Mouse (Mus musculus): Measurements from ENCODE around the gene Lamc2. TPM values are rescaled to one million over a fixed set of nuclear protein-coding genes. Genes with fewer than 3 reads are reported as not detected.
"Not testable (repeated sequence)": the region's sequence is repeated elsewhere in the genome, so short reads cannot be mapped to it uniquely, and the experiment has no call there.

Lamc2 gene
- polyA plus RNA-seq, 1 experiment from 2014 or later, result 0.44 TPM

DNA sequence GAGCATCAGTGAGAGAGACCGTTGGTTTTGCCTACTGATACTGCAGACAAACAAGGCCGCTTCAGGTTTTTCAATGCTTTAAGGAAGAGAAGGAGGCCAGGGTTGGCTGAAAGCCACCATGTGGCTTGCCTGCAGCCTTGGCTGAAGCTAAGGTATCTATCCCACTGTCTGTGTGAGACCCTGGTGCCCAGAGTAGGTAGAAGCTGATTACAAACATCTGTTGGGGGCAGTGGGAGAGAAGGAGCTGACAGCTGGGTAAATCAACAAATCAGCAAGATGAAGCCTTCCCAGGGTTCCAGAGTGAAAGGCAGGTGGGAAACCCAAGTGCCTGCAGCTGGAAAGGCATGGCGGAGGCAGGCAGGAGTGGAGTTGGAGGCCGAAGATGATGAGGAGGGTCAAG is 95.4 kb downstream of the Lamc2 start:
- H3K4me1 ChIP-seq (replicated peaks), result peaks cover 6% of the 10 kb centered on the region; the same call in 1 of the 2 replicates
- no peak overlapping the region; the same call in 1 of the 2 replicates for H3K27ac ChIP-seq
- no peak for ATAC-seq
- no peak overlapping the region for H3K4me2 ChIP-seq (replicated peaks)
- no peak overlapping the region for H3K9ac ChIP-seq (replicated peaks)
- peaks cover 29% of the 10 kb centered on the region; the same call in 1 of the 2 replicates for H3K36me3 ChIP-seq
- 91% methylated on average over 4 of the region's 4 CpGs for WGBS
- no peaks in the 10 kb centered on the region for H3K9me3 ChIP-seq
- H3K4me3 ChIP-seq (replicated peaks), result no peak overlapping the region
- peaks cover 24% of the 10 kb centered on the region for H3K27me3 ChIP-seq

DNA sequence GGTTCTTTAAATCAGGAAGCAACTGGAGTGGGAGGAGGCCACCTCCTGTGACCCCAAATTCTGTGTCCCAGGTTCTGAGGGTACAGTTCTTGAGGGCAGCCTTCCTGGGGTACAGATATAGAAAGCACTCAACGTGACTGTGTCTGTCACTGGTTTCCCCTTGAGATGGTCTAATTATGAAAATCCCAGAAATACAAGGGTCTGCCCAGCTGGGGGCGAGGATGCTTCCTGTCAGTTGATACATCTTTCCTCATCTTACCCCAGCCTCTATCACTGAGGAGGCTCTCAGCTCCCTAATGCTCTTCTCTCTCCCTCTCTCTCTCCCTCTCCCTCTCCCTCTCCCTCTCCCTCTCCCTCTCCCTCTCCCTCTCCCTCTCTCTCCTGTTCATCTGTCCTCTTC is 96.2 kb downstream of the Lamc2 start:
- no peak overlapping the region for H3K4me2 ChIP-seq (replicated peaks)
- peaks cover 29% of the 10 kb centered on the region; the same call in 1 of the 2 replicates for H3K36me3 ChIP-seq
- H3K4me1 ChIP-seq (replicated peaks), result peaks cover 5% of the 10 kb centered on the region; the same call in 1 of the 2 replicates
- peaks cover 20% of the 10 kb centered on the region for H3K27me3 ChIP-seq
- no peaks in the 10 kb centered on the region for H3K9me3 ChIP-seq
- no peak overlapping the region for H3K27ac ChIP-seq
- no peak overlapping the region for H3K9ac ChIP-seq (replicated peaks)
- ATAC-seq, result no peak
- H3K4me3 ChIP-seq (replicated peaks), result no peak overlapping the region
- 79% methylated on average over 2 of the region's 2 CpGs for WGBS

DNA sequence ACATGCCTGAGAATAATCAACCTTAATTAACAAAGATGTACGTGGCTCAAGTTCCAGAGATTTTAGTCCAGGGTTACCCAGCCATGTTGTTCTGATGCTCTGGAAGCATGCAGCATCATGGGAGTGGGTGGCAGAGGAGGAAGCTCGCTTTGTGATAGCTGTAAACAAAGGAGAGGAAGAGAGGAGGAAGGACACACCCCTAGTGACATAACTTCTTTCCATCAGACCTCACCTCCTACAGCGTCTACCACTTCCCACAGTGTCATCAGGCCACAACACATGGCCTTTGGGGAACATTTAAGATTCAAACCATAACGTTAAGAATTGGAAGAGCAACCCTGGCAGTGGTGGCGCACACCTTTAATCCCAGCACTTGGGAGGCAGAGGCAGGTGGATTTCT is 98.5 kb downstream of the Lamc2 start:
- no peak overlapping the region for H3K9ac ChIP-seq (replicated peaks)
- WGBS, result 86% methylated on average over 5 of the region's 5 CpGs
- peaks cover 3% of the 10 kb centered on the region; the same call in 1 of the 2 replicates for H3K27me3 ChIP-seq
- H3K9me3 ChIP-seq, result no peaks in the 10 kb centered on the region
- H3K4me2 ChIP-seq (replicated peaks), result no peak overlapping the region
- peaks cover 34% of the 10 kb centered on the region; the same call in 1 of the 2 replicates for H3K36me3 ChIP-seq
- H3K4me3 ChIP-seq (replicated peaks), result no peak overlapping the region
- no peak overlapping the region for H3K27ac ChIP-seq
- no peaks in the 10 kb centered on the region for H3K4me1 ChIP-seq (replicated peaks)
- ATAC-seq, result no peak

DNA sequence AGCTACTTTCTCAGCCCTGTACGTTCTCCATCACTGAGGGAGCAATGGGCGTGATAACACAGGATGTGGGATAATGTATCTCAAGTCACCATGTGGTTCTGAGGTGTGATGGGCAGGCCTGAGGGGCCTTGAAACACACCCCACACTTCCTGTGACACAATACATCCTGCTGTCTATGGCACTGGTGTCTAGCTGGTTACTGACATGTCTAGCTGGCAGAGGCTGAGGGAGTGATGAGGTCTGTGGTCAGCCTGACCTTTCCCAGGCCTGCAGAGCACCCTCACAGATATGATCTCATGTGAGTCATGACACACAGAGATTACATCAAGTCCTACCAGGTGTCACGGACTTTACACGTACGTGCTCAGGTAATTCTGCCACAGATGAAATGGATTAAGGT is 101.0 kb downstream of the Lamc2 start:
- WGBS, result 94% methylated on average over 5 of the region's 5 CpGs
- Histone ChIP-seq H3K4me3 (replicated peaks) (no peak overlapping the region), H3K4me1 (replicated peaks) (no peaks in the 10 kb centered on the region)

DNA sequence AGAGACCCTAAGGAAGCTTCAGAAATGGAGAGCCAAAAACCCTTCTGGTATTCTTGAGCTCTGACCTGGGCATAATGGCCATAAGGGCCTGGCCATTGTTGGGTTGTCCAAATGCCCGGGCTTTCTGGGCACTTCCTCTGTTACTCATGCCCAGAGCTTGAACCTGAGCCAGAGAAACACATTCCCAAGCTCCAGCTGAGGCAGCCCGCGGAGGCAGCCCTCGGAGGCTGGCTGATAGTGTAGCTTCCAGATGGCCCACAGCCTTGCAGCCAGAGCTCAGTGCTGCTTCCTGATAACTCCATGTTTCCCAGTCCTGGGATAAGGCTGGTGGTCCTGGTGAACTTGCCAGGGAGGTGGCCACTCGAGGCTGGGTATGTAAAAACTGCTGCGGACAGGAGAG is 102.1 kb downstream of the Lamc2 start:
- H3K27ac ChIP-seq, result no peak overlapping the region
- no peaks in the 10 kb centered on the region for H3K4me1 ChIP-seq (replicated peaks)
- H3K9ac ChIP-seq (replicated peaks), result no peak overlapping the region
- no peak for ATAC-seq
- H3K4me2 ChIP-seq (replicated peaks), result no peak overlapping the region
- no peaks in the 10 kb centered on the region for H3K9me3 ChIP-seq
- no peaks in the 10 kb centered on the region for H3K27me3 ChIP-seq
- 83% methylated on average over 6 of the region's 6 CpGs for WGBS
- H3K4me3 ChIP-seq (replicated peaks), result no peak overlapping the region
- peaks cover 23% of the 10 kb centered on the region; the same call in 1 of the 2 replicates for H3K36me3 ChIP-seq

More for the DNA sequence above, 101.0 kb downstream of the Lamc2 start:
- Histone ChIP-seq H3K9me3 (no peaks in the 10 kb centered on the region), H3K27me3 (no peaks in the 10 kb centered on the region), H3K27ac (no peak overlapping the region), H3K36me3 (peaks cover 29% of the 10 kb centered on the region; the same call in 1 of the 2 replicates), H3K4me2 (replicated peaks) (no peak overlapping the region), H3K9ac (replicated peaks) (no peak overlapping the region)
- no peak for ATAC-seq

DNA sequence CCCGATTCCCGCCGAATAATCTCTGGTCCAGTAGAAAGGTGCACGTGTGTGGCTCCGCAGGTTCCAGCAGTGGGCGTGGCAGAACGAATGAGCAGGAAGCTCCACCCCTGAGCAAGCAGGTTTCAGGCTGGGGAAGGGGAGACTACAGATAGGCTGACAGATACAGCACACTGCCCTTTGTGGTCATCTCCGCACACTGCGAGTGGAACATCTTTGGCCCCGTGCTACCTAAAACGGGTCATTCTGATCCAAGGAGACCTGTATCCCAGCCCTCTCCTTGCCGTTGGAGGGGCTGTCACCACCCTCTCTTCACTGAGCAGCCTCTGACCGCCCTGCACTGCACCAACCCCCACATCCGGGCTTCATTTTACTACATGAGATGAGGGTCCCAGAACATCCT is 103.0 kb downstream of the Lamc2 start:
- not testable (repeated sequence) for H3K4me3 ChIP-seq (replicated peaks); H3K27me3 ChIP-seq; H3K9ac ChIP-seq (replicated peaks); H3K4me1 ChIP-seq (replicated peaks); H3K9me3 ChIP-seq; H3K27ac ChIP-seq; ATAC-seq; H3K4me2 ChIP-seq (replicated peaks)
- WGBS, result 79% methylated on average over 9 of the region's 14 CpGs
- peaks cover 17% of the 10 kb centered on the region; the same call in 1 of the 2 replicates for H3K36me3 ChIP-seq

DNA sequence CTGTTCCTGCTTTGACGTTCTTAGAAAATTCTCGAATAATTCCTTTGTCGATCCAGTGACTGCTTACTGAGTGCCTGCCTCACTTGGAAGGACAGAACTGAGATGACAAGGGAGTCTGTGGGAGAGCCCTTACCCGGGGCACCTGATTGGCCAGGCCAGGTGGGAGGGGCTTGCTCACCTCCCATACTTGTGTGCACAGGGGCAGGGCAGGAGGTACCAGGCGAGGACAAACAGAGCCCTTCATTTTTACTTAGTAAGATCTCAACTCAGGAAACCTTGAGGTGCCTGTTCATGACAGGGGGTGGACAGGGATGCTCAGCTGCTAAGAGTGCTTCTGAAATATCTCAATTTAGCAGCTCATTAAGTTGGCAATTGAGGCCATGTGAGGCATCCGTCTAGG is 110.3 kb downstream of the Lamc2 start:
- ATAC-seq, result no peak
- H3K9me3 ChIP-seq, result no peaks in the 10 kb centered on the region
- no peak overlapping the region for H3K4me2 ChIP-seq (replicated peaks)
- 42% methylated on average over 6 of the region's 6 CpGs for WGBS
- no peak overlapping the region for H3K9ac ChIP-seq (replicated peaks)
- H3K27me3 ChIP-seq, result peaks cover 56% of the 10 kb centered on the region
- H3K36me3 ChIP-seq, result peaks cover 7% of the 10 kb centered on the region
- no peak overlapping the region for H3K4me3 ChIP-seq (replicated peaks)
- peaks cover 16% of the 10 kb centered on the region for H3K4me1 ChIP-seq (replicated peaks)
- no peak overlapping the region for H3K27ac ChIP-seq

DNA sequence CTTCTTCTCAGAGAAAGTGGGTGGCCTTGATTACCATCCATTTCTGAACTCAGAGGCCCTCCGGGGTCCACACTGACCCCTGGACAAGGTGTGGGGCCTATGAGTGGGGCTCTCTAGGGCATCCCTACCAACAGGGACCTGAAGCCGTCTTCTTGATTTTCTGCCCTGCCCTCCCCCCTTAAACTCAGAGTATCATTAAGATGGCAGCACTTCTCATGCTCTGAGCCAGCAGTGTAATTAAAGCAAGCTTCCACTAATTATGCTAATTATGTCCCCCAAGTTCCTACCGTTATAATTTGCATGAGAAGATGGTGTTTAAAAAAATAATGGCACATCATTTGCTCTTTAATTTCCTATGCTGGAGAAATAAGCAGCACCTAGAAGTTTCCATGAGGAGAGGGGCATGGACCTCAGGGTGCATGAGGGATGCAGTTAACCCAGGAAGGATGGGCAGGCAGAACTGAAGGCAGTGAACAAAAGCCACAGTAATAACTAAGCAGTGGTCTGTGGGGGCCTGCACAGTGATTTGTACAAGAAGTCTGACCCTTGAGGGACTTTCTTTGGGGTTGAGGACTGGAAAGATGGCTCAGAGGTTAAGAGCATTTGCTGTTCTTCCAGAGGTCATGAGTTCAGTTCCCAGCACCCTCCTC is 111.0 kb downstream of the Lamc2 start:
- Histone ChIP-seq H3K4me2 (replicated peaks) (no peak overlapping the region), H3K4me3 (replicated peaks) (no peak overlapping the region), H3K9ac (replicated peaks) (no peak overlapping the region), H3K36me3 (peaks cover 7% of the 10 kb centered on the region), H3K4me1 (replicated peaks) (peaks cover 16% of the 10 kb centered on the region), H3K27me3 (peaks cover 63% of the 10 kb centered on the region), H3K9me3 (no peaks in the 10 kb centered on the region), H3K27ac (no peak overlapping the region)
- WGBS, result 76% methylated on average over 3 of the region's 3 CpGs
- no peak for ATAC-seq

DNA sequence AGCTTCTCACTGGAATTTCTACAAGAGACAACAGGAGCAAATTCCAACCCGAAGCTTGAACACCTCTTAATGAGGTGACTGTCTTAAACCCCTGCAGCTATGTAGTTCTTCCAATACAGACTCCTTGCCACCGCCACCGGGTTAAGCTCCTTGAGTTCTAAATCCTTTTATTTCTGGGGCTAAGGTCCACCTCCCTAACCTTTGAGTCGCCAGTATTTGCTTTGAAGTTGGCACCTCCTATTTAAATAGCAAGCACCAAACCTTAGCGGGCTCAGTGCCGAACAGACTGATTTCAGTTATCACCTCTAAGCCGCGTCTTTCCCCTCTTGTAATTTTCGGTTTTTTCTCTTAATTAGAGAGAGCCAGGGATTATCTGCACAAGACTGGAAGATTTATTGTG is 112.8 kb downstream of the Lamc2 start:
- Histone ChIP-seq H3K9me3 (no peaks in the 10 kb centered on the region), H3K4me2 (replicated peaks) (no peak overlapping the region), H3K27me3 (peaks cover 72% of the 10 kb centered on the region), H3K27ac (no peak overlapping the region), H3K36me3 (peaks cover 7% of the 10 kb centered on the region), H3K9ac (replicated peaks) (no peak overlapping the region), H3K4me3 (replicated peaks) (no peak overlapping the region), H3K4me1 (replicated peaks) (peaks cover 16% of the 10 kb centered on the region)
- no peak for ATAC-seq
- 3% methylated on average over 9 of the region's 9 CpGs for WGBS

Other genes starting within 250 kb of the Lamc2 start
- gene Nmnat2, start 231.5 kb downstream of the Lamc2 start, polyA plus RNA-seq (2015; fragmentation: Nextera tagmentation; extraction: Ambion mirVana), result 62.3 and 66.8 TPM in 2 replicates
- gene Lamc1, start 146.3 kb upstream of the Lamc2 start, polyA plus RNA-seq (2015; fragmentation: Nextera tagmentation; extraction: Ambion mirVana), result 11.3 and 14.9 TPM in 2 replicates
- 0.27 and 0.35 TPM in 2 replicates for gene Shcbp1l, start 238.7 kb upstream of the Lamc2 start, polyA plus RNA-seq (2015; fragmentation: Nextera tagmentation; extraction: Ambion mirVana)